Mouse (Mus musculus) testis, adult 2 months (tissue): ENCODE data around the gene Tead3. TPM values are rescaled to one million over a fixed set of nuclear protein-coding genes. Genes with fewer than 3 reads are reported as not detected.
"Not testable (repeated sequence)": the region's sequence is repeated elsewhere in the genome, so short reads cannot be mapped to it uniquely, and the experiment has no call there.

Experiments used
- H3K27ac ChIP-seq: fragments of 200-500 bp; 2 replicates; pipeline ENCODE4 v1.5.1; 2012; ENCODE audit warnings: low read depth, low read length; ENCODE audit not compliant: control insufficient read depth, insufficient read depth
- H3K27me3 ChIP-seq: fragments of 200-500 bp; 2 replicates; pipeline ENCODE4 v1.6.1; 2012; ENCODE audit warnings: mild to moderate bottlenecking, low read length, moderate library complexity; ENCODE audit not compliant: control insufficient read depth, insufficient read depth
- H3K36me3 ChIP-seq: fragments of 200-500 bp; 2 replicates; pipeline ENCODE4 v1.6.1; 2012; ENCODE audit warnings: mild to moderate bottlenecking, low read length; ENCODE audit not compliant: control insufficient read depth, insufficient read depth
- H3K4me1 ChIP-seq: fragments of 200-500 bp; 2 replicates; pipeline ENCODE4 v1.6.1; 2012; ENCODE audit warnings: low read length; ENCODE audit not compliant: control insufficient read depth, insufficient read depth
- H3K4me3 ChIP-seq: fragments of 200-500 bp; 2 replicates; pipeline ENCODE4 v1.5.1; 2012; ENCODE audit warnings: low read depth, mild to moderate bottlenecking, low read length, moderate library complexity, mixed read lengths; ENCODE audit not compliant: control insufficient read depth
- CTCF ChIP-seq: fragments of 200-500 bp; IDR thresholded peaks from 2 replicates; pipeline ENCODE4 v1.5.1; 2012; ENCODE audit warnings: low read depth, mild to moderate bottlenecking, inconsistent platforms, low read length, moderate library complexity; ENCODE audit not compliant: control insufficient read depth, insufficient read depth, insufficient replicate concordance
- POLR2A ChIP-seq: fragments of 200-500 bp; IDR thresholded peaks from 2 replicates; pipeline ENCODE4 v1.6.1; 2012; ENCODE audit warnings: low read depth, mild to moderate bottlenecking, inconsistent platforms, low read length, moderate library complexity; ENCODE audit not compliant: control insufficient read depth
- polyA plus RNA-seq: library from polyadenylated mRNA; depleted of rRNA; stranded (reverse); fragments of >200 nt; gene quantifications from 2 replicates; pipeline ENCODE4 v1.2.3, GENCODE M21; 2012

The Tead3 gene
- polyA plus RNA-seq, 1 experiment, result 3.2 TPM

DNA sequence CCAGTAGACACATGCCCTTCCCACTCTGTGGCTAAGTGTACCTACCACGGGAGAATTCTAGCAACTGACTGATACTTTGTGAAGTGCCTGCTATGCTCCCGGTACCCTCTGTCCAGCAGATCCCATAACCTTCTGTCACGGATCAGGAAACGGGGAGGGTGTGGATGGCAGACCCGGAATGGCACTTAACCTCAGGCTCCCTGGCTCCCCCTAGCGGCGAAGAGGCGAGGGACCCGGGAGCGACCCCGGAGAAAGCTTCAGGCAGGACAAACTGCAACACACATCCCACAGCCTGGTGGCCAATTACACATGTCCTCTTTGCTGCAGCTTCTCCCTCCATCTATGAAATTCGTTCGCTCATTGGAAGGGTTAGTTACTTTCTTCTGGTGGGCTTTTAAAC is 17.8 kb upstream of the Tead3 start:
- Histone ChIP-seq H3K27ac (no peak overlapping the region), H3K4me3 (no peak overlapping the region; the same call in 1 of the 2 replicates), H3K4me1 (peaks cover 12% of the 10 kb centered on the region), H3K36me3 (no peaks in the 10 kb centered on the region), H3K27me3 (peaks cover 3% of the 10 kb centered on the region)
- TF ChIP-seq CTCF (peak; percentile 93), POLR2A (no peak)

DNA sequence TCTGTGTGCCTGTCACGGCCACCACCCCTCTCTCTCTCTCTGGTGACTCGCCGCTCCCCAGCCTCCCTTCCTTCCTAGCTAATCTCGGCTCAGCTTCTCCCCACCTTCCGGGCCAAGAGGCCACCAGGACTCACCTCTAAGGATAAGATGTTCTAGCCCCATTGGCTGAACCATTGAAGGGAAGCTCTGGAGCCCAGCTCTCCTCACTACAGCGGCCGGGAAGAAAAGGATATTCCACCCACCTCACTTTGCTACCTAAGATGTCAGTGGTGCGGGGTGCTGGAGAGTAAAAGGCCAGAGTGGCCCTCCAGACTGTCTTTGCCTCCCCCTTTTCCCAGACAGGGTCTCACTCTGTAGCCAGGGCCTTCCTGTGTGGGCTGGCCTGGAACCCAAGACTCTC is 14.5 kb upstream of the Tead3 start, which contains the start of gene Tulp1:
Tulp1 (minus strand) TSS at position 101 of the 400 bp plus-strand sequence.
- Histone ChIP-seq H3K27ac (no peak within 1 kb of the TSS), H3K4me1 (peaks cover 16% of the 10 kb centered on the region), H3K27me3 (peaks cover 6% of the 10 kb centered on the region), H3K36me3 (no peaks in the 10 kb centered on the region), H3K4me3 (no peak within 1 kb of the TSS)
- no peak for TF ChIP-seq CTCF
- no peak for TF ChIP-seq POLR2A

DNA sequence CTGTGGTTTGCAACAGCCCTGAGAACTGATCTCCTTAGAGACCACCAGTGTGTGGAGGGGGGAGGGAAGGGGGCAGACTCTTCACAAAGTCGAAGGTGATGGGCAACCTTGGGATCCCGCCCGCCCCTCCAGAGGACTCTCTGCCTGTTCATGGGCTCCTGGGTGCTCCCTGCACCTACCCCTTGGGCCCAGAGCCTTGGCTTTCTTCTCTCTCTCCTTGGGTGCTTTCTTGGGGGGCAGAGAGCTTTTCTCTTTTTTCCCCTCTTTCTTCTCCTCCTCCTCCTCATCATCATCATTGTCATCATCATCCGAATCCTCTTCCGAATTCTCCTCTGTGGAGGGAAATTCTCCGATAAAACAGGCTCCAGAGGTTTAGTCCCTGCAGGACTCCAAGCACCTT is 12.9 kb upstream of the Tead3 start:
- no peak overlapping the region for H3K4me3 ChIP-seq
- TF ChIP-seq CTCF, result no peak
- TF ChIP-seq POLR2A, result no peak
- H3K4me1 ChIP-seq, result peaks cover 18% of the 10 kb centered on the region
- no peaks in the 10 kb centered on the region for H3K36me3 ChIP-seq
- H3K27me3 ChIP-seq, result peaks cover 6% of the 10 kb centered on the region
- no peak overlapping the region for H3K27ac ChIP-seq

DNA sequence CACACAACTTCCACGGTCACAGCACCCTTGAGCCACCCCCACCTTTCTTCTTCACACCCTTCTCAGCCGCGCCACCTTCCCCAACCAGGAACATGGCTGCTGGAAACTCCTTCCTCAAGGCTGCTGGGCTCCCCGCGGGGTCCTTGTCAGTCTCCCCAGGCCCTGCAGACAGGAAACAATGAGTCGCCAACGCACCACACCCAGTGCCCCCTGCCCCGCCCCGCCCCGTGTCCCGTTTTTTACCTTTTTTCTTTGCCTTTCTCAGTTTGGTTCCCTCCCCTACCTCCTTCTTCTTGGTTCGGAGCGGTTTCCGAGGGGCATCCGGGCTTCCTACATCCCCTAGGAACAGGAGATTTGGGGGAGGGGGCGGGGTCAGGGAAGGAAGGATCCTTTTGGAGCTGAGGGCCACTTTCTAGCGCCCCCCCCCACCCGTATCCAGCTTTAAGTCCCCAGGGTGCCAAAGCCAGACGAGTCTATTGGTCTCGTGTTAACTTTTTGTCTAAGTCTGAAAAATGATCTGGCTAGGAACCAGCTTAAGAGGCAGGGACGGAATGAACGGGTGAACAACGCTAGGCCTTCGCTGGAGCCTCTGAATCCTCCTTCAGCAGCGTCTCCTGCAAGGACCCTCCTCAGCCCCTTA is 12.2 kb upstream of the Tead3 start:
- Histone ChIP-seq H3K27ac (no peak overlapping the region), H3K27me3 (peaks cover 6% of the 10 kb centered on the region)
- TF ChIP-seq CTCF (no peak), POLR2A (no peak)

DNA sequence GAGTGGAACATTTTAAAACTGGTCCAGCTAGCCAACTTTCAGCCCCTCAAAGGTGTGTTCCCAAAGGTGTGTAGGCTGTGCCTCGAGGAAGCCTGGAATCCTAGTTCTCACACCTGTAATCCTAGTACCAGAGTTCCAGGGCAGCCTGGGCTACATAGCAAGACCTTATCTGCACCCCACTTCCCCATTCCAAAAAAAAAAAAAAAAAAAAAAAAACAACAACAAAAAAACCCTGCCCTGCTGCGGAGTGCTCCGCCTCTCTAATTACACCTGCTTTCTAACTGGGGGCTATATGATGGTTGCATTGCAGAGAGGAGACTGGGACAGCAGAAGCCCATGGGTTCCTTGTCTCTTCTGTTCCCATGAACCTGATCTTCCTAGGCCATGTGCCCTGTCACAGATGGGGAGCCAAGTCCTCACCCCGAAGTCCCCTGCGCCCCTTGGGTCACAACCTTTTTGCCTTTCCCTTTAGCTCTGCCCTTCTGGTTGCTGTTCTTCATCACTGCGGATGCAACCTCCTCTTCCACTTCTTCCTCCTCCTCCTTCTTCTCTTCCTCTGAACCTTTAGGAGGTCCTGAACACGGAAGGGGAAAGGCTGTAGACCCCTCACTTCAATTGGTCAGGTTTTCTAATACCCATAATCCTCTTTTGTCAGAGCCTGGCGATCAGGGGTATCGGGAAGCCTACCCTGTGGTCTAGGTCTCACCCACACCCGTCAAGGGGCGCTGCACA is 11.5 kb upstream of the Tead3 start:
- H3K27ac ChIP-seq, result no peak overlapping the region
- H3K27me3 ChIP-seq, result peaks cover 6% of the 10 kb centered on the region
- TF ChIP-seq POLR2A (no peak), CTCF (no peak)
- H3K36me3 ChIP-seq, result no peaks in the 10 kb centered on the region
- peaks cover 16% of the 10 kb centered on the region for H3K4me1 ChIP-seq
- no peak overlapping the region for H3K4me3 ChIP-seq

More for the DNA sequence above, 12.2 kb upstream of the Tead3 start:
- no peaks in the 10 kb centered on the region for H3K36me3 ChIP-seq
- no peak overlapping the region; the same call in 1 of the 2 replicates for H3K4me3 ChIP-seq
- H3K4me1 ChIP-seq, result peaks cover 16% of the 10 kb centered on the region

DNA sequence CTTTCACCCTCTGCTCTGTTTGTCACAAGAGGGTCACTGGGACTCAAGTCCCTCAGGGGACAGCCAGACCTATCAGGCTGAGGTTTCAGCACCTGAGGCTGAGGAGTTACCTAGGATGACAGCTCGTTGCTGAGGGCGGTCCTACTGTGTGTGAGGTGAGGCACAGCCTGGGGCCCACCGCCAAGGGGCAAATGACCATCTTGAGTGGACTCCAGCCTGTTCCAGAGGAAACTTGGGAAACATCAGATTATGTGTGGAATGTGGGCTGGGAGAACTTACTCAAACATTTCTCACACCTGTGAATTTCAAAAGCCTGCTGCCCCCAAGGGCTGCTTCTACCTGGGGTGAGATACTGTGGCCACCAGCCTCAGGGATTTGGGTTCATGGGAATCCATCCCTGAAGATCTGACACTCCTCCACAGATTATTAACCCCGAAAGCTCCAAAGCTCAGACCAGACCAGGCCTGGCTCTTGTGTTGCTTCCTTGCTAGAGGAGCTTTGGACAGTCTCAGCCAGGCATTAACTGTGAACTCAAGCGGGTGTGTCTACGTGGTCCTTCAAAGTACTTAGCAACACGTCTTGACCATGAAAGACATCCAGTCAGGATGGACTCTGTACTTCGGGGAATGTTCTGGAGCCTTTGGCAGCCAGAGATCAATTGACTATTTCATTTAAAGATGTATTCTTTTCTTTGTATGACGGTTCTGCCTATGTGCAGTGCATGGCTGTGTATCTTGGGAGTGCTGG is 10.1 kb upstream of the Tead3 start:
- H3K27ac ChIP-seq, result no peak overlapping the region
- no peak overlapping the region for H3K4me3 ChIP-seq
- H3K27me3 ChIP-seq, result peaks cover 6% of the 10 kb centered on the region
- no peak for TF ChIP-seq CTCF
- TF ChIP-seq POLR2A, result no peak
- H3K4me1 ChIP-seq, result peaks cover 16% of the 10 kb centered on the region
- H3K36me3 ChIP-seq, result no peaks in the 10 kb centered on the region

DNA sequence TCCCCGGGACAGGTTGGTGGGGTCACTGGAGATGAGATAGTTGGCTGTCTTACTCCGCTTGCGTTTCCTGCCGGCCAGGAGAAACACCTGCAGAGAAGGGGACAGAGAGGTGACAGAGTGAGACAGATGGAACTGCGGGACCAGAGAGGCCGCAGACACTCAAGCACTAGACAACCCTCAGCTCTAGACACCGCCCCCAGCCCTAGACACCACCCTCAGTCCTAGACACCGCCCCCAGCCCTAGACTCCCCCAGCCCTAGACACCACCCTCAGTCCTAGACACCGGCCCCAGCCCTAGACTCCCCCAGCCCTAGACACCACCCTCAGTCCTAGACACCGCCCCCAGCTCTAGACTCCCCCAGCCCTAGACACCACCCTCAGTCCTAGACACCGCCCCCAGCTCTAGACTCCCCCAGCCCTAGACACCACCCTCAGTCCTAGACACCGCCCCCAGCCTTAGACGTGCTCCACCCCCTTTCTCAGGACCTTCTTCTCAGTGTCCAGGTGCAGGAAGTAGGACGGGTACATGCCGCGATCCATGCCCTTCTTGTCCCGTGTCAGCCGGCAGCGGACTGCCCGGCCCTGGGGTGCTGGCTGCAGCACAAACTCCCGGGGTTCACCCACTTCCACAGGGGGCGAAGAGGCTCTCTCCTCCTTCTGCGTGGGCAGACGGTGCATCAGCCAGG is 8.1 kb upstream of the Tead3 start:
- not testable (repeated sequence) for H3K36me3 ChIP-seq, H3K27me3 ChIP-seq, H3K4me3 ChIP-seq, H3K4me1 ChIP-seq, H3K27ac ChIP-seq
